Mouse (Mus musculus): Measurements from ENCODE around the gene Hist1h2bk. TPM values are rescaled to one million over a fixed set of nuclear protein-coding genes. Genes with fewer than 3 reads are reported as not detected.
A peak's percentile ranks its signal among the peaks of the same experiment; 100 is the strongest.
"Not testable (repeated sequence)": the region's sequence is repeated elsewhere in the genome, so short reads cannot be mapped to it uniquely, and the experiment has no call there.

Gene Hist1h2bk
- polyA plus RNA-seq, 1 experiment from 2014 or later = 0.63 TPM

DNA sequence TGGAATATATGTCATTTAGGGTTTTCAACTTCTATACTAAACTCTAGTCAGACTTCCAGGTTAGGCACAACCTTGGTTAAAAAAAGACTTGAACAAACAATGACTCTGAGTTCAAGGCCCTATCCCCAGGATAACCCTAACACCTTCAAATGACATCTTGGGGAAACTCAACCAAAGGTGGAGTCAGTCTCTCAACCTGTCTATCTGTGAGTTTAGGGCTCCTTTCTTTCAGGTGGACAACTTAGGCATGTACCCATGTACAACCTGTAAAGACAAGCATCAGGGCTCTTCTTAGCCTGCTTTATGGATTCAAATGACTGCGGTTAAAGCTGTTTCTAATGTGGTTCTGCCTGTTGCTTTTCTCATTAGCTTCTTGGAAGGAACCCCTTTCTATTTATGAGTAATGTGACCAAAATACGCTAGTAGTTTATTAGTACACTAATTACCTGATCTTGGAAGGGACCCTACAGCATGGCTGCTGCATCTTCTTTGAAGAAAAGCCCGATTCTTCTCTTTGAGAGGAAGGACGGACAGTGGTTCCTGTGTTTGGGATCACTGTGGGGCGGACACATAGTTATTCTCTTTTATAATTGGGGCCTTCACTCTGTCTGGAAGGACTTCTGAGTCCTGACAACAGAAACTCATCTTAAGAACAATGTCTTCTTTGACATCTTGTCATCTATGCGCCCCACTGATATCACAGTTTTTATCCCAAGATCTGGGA, 8.9 kb downstream of the Hist1h2bk start:
- Histone ChIP-seq H3K4me2 (peak overlapping the region; percentile 87; the same call in 1 of the 2 replicates), H3K27ac (peak overlapping the region; percentile 85; the same call in 1 of the 2 replicates), H3K36me3 (replicated peaks) (no peaks in the 10 kb centered on the region), H3K4me1 (peaks cover 37% of the 10 kb centered on the region), H3K9me3 (no peaks in the 10 kb centered on the region), H3K4me3 (no peak overlapping the region), H3K9ac (no peak overlapping the region), H3K27me3 (replicated peaks) (no peaks in the 10 kb centered on the region)
- WGBS = 90% methylated on average over 6 of the region's 6 CpGs
- no peak for ATAC-seq (replicated peaks)

DNA sequence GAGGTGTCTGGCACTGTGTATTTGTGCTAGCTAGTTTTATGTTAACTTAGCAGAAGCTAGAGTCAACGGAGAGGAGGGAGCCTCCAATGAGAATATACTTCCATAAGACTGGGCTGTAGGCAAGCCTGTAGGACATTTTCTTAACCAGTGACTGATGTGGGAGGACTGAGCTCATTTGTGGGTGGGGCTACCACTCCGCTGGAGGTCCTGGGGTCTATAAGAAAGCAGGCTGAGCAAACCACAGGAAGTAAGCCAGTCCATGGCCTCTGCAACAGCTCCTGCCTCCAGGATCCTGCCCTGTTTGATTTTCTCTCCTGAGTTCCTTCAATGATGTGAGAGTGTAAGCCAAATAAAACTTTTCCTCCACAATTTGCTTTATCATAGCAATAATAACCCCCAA, 9.6 kb downstream of the Hist1h2bk start:
- H3K27ac ChIP-seq = no peak overlapping the region
- H3K4me1 ChIP-seq = peaks cover 35% of the 10 kb centered on the region
- no peak overlapping the region for H3K4me2 ChIP-seq
- 69% methylated on average over 2 of the region's 2 CpGs for WGBS
- H3K9ac ChIP-seq = no peak overlapping the region
- no peaks in the 10 kb centered on the region for H3K27me3 ChIP-seq (replicated peaks)
- H3K36me3 ChIP-seq (replicated peaks) = no peaks in the 10 kb centered on the region
- H3K9me3 ChIP-seq = no peaks in the 10 kb centered on the region
- no peak overlapping the region for H3K4me3 ChIP-seq
- ATAC-seq (replicated peaks) = no peak

DNA sequence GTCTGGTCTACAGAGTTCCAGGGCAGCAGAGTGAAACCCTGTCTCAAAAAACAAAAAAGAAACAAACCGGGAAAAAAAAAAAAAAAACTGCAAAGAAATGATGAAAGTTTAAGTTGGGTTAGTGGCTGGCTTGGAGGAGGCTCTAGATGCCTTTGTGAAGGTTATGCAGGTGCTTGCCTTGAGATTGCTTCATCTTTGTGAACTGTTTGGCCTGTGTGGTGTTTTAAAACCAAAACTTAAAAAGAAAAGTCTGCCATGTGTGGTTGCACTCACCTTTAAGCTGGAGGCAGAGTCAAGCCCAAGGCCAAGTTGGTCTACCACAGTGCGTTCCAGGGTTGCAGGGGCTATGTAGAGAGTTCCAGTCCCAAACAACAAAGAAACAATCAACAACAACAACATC, 13.4 kb downstream of the Hist1h2bk start:
- Histone ChIP-seq H3K9ac (no peak overlapping the region), H3K4me2 (no peak overlapping the region), H3K4me3 (no peak overlapping the region), H3K27me3 (replicated peaks) (no peaks in the 10 kb centered on the region), H3K4me1 (peaks cover 10% of the 10 kb centered on the region), H3K9me3 (no peaks in the 10 kb centered on the region), H3K36me3 (replicated peaks) (no peaks in the 10 kb centered on the region), H3K27ac (no peak overlapping the region)
- WGBS = 85% methylated on average over 2 of the region's 2 CpGs
- no peak for ATAC-seq (replicated peaks)

DNA sequence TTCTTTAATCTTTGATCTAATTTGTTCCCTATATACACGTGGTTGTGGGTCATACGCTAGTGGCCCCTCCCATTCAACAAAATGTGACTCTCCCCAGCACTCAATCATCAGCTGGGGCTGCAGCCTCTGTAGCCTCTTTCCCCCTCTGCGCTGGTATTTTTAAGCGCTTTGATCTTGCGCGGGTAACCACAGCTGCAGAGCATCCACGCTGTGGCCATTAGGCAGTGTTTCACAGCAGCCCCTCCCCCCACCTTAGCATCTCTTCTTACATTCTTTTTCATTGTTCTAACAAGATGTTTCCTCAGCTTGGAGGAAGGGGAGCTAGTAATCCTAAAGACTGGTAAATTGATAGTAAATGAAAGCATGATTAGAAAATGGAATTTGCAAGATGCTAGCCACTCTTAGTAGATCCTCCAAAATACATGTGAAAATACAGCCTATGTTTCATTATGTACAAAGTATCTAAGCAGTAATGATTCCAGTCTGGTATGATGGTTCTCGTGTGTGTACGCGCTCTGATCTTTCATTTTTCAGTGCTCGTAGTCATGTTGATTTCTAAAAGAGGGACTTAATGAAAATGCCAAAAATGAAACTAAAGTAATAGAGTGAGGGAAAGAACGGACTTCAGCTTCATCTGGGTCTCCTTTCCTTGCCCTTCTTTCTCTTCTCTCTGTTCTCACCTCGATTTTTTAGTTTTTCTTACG, 14.2 kb downstream of the Hist1h2bk start:
- H3K27ac ChIP-seq = peak overlapping the region; percentile 91

DNA sequence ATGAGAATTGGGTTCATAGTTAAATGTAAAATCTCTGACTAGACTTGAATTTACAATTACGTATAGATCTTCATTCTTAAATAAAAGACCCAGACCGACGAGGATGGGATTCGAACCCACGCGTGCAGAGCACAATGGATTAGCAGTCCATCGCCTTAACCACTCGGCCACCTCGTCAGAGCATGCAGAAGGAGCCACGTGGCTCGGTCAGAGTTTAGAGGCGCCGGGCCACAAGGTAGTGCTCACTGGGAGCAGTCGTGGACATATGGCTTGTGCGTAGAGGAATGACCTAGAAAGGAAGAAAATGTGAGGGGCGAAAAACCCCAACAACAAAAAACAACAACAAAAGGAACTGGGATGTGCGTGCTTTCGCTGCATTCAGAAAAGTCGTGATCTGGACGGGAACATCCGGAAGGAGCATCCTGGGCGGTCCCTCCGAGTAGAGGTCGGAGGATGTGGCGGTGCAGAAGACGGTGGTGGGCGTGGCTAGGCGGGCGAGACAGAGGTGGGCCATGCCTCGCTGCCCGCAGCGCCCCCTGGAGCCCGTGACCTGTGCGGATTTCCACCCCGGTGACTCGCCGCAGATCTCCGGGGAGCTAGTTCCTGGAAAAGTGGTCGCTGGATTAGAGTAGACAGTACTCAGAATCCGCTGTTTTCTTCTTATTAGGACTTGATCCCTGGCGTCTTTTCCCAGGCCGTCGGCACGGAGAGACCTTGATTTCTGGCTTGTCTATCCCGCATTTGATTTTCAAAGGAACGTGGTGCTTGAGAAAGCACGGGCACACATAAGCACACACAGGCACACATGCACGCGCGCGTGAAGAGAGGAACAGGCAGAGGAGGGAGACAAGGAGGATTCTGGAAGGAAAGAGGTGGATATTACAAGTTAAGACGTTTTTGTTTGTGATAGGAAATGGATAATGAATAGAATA, 15.2 kb downstream of the Hist1h2bk start:
- Histone ChIP-seq H3K27ac (peak overlapping the region; percentile 91), H3K9me3 (no peaks in the 10 kb centered on the region), H3K27me3 (replicated peaks) (no peaks in the 10 kb centered on the region), H3K4me1 (peaks cover 7% of the 10 kb centered on the region), H3K4me3 (peak overlapping the region; percentile 65), H3K4me2 (peak overlapping the region; percentile 70), H3K9ac (peak overlapping the region; percentile 55), H3K36me3 (replicated peaks) (no peaks in the 10 kb centered on the region)
- WGBS = under 1% methylated on average over 52 of the region's 52 CpGs
- peak; percentile 96 for ATAC-seq (replicated peaks)

More for the DNA sequence above, 14.2 kb downstream of the Hist1h2bk start:
- Histone ChIP-seq H3K9me3 (no peaks in the 10 kb centered on the region), H3K4me1 (peaks cover 7% of the 10 kb centered on the region), H3K4me2 (peak overlapping the region; percentile 70), H3K9ac (peak overlapping the region; percentile 55), H3K4me3 (peak overlapping the region; percentile 65), H3K27me3 (replicated peaks) (no peaks in the 10 kb centered on the region), H3K36me3 (replicated peaks) (no peaks in the 10 kb centered on the region)
- 2% methylated on average over 14 of the region's 14 CpGs for WGBS
- peak; percentile 41 for ATAC-seq (replicated peaks)

DNA sequence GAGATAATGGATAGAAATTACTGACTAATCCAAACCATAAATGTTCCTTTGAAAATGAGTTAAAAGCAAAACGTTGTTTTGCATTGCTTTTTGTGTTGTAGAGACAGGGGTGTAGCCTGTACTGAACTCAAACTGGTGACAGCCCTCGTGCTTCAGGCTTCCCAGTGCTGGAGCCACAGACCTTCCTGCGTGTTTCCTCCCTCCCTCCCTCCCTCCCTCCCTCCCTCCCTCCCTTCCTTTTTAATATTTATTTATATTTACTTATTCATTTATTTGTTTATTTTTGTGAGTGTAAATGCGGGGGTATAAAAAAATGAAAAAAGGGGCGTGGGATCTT, 15.8 kb downstream of the Hist1h2bk start:
- peak overlapping the region; percentile 91 for H3K27ac ChIP-seq
- peak overlapping the region; percentile 65 for H3K4me3 ChIP-seq
- no peaks in the 10 kb centered on the region for H3K9me3 ChIP-seq
- H3K9ac ChIP-seq = peak overlapping the region; percentile 55
- H3K4me1 ChIP-seq = peaks cover 7% of the 10 kb centered on the region
- no peaks in the 10 kb centered on the region for H3K27me3 ChIP-seq (replicated peaks)
- peak overlapping the region; percentile 70 for H3K4me2 ChIP-seq
- ATAC-seq (replicated peaks) = peak; percentile 56; the same call in 1 of the 2 replicates
- 13% methylated on average over 5 of the region's 5 CpGs for WGBS
- H3K36me3 ChIP-seq (replicated peaks) = no peaks in the 10 kb centered on the region

DNA sequence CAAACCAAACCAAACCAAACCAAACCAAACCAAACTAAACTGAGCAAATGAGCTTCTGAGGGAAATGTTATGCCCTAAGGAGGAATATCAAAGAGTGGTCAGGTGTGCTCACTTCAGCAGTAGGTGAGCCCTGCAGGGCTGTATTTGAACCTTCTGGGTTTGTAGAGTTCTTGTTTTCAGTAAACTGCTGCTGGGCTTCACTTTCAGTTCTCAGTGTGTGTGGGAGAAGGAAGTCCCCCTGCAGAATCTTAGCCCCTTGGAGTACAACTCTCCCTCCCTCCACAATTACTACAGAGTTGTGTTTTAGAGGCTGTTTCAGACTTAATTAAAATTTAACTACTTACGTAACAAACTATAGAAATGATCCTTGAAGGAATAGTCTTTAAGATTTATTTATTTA, 18.1 kb downstream of the Hist1h2bk start:
- Histone ChIP-seq H3K9ac (no peak overlapping the region), H3K4me1 (peaks cover 7% of the 10 kb centered on the region), H3K27me3 (replicated peaks) (no peaks in the 10 kb centered on the region), H3K27ac (no peak overlapping the region), H3K4me2 (no peak overlapping the region), H3K36me3 (replicated peaks) (no peaks in the 10 kb centered on the region), H3K9me3 (no peaks in the 10 kb centered on the region), H3K4me3 (no peak overlapping the region)
- ATAC-seq (replicated peaks) = no peak
- 94% methylated on average over 1 of the region's 1 CpGs for WGBS

DNA sequence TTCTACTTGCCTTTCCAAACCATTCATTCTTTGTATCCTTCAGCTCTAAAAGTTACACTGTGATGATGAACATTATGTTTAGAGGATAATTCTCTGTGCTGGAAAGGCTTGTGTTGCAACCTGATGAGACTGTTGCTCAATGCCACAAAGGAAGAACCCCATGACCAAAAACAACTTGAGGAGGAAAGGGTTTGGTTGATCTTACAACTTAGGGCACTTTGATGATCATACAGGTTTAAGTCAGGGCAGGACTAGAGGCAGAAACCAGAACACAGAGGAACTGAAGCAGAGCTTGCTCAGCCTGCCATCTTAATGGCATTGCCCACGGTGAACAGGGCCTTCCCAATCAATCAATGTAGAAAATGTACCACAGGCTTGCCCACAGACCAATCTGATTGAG, 25.8 kb downstream of the Hist1h2bk start:
- Histone ChIP-seq H3K27me3 (replicated peaks) (no peaks in the 10 kb centered on the region), H3K4me3 (no peak overlapping the region), H3K9me3 (0 out of 2 replicates have a peak, but pooled peaks cover 2% of the 10 kb centered on the region), H3K4me2 (no peak overlapping the region), H3K27ac (no peak overlapping the region), H3K36me3 (replicated peaks) (no peaks in the 10 kb centered on the region), H3K9ac (no peak overlapping the region), H3K4me1 (no peaks in the 10 kb centered on the region)
- ATAC-seq (replicated peaks) = no peak
- 93% methylated on average over 1 of the region's 1 CpGs for WGBS

DNA sequence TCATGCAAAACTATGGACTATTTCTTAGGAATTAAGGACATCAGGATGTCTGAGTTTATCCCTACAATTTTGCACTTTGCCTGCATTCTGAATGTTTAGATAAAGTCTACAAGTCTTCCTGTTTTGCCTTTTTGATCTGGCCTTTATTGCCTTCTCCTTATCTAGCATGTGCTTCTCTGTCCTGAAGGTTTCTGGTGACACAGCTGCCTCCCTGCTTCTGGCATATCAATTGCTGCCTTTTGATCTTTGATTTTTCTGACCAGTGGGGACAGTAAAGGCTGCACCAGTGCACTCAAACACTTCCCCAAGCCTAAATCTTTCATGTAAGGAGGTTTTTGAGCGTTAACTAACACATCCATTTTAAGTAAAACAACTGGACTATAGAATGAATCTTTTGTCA, 27.8 kb downstream of the Hist1h2bk start:
- WGBS = 63% methylated on average over 1 of the region's 1 CpGs

DNA sequence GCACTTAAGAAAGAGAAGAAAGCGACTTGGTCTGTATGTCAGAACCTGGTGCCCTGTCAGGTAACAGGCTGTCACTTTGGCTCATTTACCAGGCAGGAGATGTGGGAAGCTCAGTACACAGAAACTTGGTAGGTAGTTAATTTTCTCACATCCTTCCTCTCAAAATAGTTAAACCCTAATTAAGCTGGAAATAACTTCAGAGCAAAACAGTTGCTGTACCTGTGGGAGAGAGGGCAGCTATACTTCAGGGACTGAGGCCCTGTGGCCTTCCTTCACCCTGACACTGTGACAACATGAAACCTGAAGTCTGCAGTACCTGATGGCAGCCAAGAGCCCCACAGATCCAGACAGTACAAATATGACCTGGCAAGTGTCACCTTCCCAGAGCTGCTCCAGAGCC, 48.5 kb downstream of the Hist1h2bk start, which contains the start of gene Vmn1r188:
TSS of gene Vmn1r188 (plus strand) at position 301 of the 400 bp plus-strand sequence.
- not testable (repeated sequence) for H3K36me3 ChIP-seq (replicated peaks); H3K27me3 ChIP-seq (replicated peaks); H3K4me3 ChIP-seq; H3K9me3 ChIP-seq; H3K4me1 ChIP-seq; H3K9ac ChIP-seq; ATAC-seq (replicated peaks); H3K27ac ChIP-seq; H3K4me2 ChIP-seq
- WGBS = 92% methylated on average over 1 of the region's 1 CpGs

More for the DNA sequence above, 27.8 kb downstream of the Hist1h2bk start:
- no peak for ATAC-seq (replicated peaks)
- H3K4me3 ChIP-seq = no peak overlapping the region
- H3K4me2 ChIP-seq = no peak overlapping the region
- no peaks in the 10 kb centered on the region for H3K4me1 ChIP-seq
- H3K36me3 ChIP-seq (replicated peaks) = no peaks in the 10 kb centered on the region
- 0 out of 2 replicates have a peak, but pooled peaks cover 4% of the 10 kb centered on the region for H3K9me3 ChIP-seq
- H3K27me3 ChIP-seq (replicated peaks) = no peaks in the 10 kb centered on the region
- H3K27ac ChIP-seq = no peak overlapping the region
- no peak overlapping the region for H3K9ac ChIP-seq

Data from midbrain, embryonic 15.5 days (tissue).